Mouse (Mus musculus) heart, postnatal 0 days (tissue): Measurements from ENCODE around the gene Ggt1.

Experiments
- CTCF ChIP-seq: IDR thresholded peaks from 2 replicates; pipeline ENCODE4 v1.5.1; 2016; ENCODE audit warnings: antibody characterized with exemption, control low read depth, low read depth
- EP300 ChIP-seq: IDR thresholded peaks from 2 replicates; pipeline ENCODE4 v1.6.1; 2016; ENCODE audit warnings: antibody characterized with exemption, low read depth

- TF ChIP-seq CTCF (no peak), EP300 (no peak)
These were observed 27.7 kb downstream of the Ggt1 start, which contains the start of gene Ggt5 for GRCm38 (mm10) chr10:75589129-75589528.
